Mouse (Mus musculus) adrenal gland, adult 10 weeks (tissue): ENCODE results near the gene Fbp1. TPM values are rescaled to one million over a fixed set of nuclear protein-coding genes. Genes with fewer than 3 reads are reported as not detected.

ENCODE experiments used
- polyA plus RNA-seq: library from polyadenylated mRNA; stranded (reverse); fragments of 350-450 nt; fragmentation: Illumina TruSeq; extraction: RNeasy Lipid Tissue Mini Kit (QIAGEN cat#74804); gene quantifications from one replicate; pipeline ENCODE4 v1.2.3, GENCODE M21; 2014; ENCODE audit warnings: low read depth, low replicate concordance

Fbp1 gene
- not detected for polyA plus RNA-seq

DNA sequence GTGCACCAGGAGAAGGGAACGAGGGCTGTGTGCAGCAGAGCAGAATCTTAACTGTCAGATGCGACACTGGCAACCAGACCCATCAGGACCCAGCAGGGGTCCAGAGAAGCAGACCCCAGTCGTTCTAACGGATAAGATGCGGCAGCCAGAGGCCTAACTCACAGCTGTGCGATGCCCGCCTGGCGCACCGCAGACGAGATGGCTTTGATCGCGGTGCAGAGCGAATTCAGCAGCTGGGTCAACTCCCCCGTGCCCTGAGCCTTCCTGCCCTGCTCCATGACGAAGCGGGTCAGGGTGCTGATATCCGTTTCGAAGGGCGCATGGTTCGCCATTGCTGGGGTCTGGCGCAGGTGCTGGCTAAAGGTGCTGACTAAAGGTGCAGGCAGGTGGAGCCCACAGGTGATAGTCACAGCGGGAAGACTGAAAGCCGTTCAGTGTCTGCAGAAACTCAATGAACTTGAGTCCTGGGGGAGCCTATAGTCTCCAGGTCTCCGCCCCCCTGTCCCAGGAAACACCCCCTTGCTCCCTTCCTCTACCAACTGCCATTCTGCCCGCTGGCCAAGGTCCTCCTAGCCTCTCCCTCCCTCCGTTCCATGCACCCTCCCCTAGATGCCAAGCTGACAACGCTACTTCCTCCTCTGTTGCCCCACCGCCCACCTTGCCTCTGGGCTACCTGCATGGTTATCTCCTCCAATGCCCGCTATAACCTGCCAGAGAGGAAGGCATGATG, at the start of gene Fbp1:
Gene Fbp1 (minus strand): TSS at position 571 of the 730 bp plus-strand sequence.

GRCm38 (mm10) chr13:62857941-62858915, 29.9 kb downstream of the Fbp1 start, which contains the start of gene Fbp2:
Fbp2 (minus strand) TSS chr13:62858422.

Other genes starting within 250 kb of the Fbp1 start
- 25.7 TPM for gene Platr25, start 127.6 kb downstream of the Fbp1 start, polyA plus RNA-seq
- 9.2 TPM for gene Gm5141, start 102.5 kb downstream of the Fbp1 start, polyA plus RNA-seq
- gene Fbp2, start 29.9 kb downstream of the Fbp1 start, polyA plus RNA-seq = 0.87 TPM
- gene 2010111I01Rik, start 76.6 kb upstream of the Fbp1 start, polyA plus RNA-seq = 33.8 TPM